Mouse (Mus musculus) common myeloid progenitor, adult 5-6 weeks (primary cell): ENCODE measurements at regions not wholly inside any gene's neighbourhood (a gene's known extent, or its start where the extent isn't known, plus 50 kb on each side); places are given as distances from the start of the nearest gene placed in this dataset.

Experiments
- ATAC-seq: replicated peaks from 2 replicates; pipeline ENCODE4 v1.8.0; 2016; ENCODE audit warnings: low read depth, mild to moderate bottlenecking, moderate TSS enrichment, inconsistent platforms; ENCODE audit not compliant: poor library complexity, severe bottlenecking

DNA sequence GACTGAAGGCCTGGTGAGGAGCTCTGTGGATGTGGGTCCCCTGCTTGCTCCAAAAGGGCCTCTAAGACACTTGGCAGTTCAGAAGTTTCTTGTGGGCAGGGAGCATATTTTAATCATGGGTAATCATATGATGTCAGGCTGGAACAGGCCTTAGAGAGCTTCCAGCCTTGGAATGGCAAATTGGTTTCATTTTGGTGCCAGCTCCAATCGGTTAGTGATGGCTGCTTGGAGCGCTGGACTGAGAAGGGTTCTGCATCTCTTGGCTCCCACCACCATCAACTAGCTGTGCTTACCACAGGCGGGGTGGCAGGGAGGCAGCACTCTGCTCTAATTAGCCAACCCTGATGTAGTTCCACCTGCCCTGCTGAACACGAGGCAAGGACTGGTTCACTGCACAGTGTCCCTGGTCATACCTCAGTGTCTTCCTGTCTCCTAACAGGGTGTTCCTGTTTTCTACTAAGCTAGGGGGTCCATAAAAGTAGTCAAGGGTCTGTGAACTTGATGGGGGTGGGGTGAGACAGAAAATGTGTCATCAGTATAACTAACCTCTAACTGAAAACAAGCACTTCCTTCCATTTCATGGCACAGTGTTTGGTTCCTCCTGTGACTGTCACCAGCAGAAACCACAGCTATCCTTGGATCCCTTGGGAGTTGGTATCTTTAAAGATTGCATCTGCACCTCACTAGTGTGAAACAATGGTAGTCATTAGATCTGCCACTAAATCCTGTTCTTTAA lies 412.6 kb downstream of the Bcor start:
- peak; percentile 65 for ATAC-seq

DNA sequence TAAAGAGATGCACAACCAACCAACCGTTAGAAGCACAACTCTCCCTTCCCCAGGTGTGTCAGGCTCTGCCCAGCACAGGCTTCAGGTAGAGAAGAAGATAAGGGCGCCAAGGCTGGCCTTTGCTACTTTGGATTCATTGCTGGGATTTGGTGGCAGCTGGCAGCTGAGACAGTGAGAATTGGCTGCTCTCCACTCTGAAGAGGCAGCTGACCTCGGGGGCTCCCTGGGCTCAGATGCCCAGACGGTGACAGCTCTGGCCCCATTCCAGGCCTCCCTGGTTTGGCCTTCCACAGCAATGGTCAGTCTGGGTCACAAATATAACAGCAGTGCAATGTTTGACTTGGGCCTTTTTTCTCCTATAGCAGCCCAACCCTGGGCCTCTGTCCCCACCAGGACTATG lies 411.9 kb downstream of the Bcor start:
- ATAC-seq = no peak

DNA sequence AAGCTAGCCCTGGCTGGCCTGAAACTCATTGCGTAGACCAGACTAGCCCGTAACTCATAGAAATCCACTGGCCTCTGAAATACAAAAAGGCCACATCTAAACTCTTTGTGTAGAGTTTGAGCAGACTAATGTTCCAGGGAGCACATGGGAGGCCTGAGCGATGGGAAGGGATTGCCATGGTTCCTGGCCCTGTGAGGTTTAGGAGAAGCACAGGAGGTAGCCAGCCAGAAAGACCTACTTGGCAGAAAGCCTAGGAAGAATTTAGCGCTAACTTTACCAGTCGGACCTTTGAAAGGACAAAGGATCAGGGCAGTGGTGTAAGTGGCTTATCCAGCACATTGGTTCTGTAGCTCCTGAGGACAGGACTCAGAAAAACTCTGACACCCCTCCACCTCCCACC lies 407.6 kb downstream of the Bcor start:
- no peak for ATAC-seq

DNA sequence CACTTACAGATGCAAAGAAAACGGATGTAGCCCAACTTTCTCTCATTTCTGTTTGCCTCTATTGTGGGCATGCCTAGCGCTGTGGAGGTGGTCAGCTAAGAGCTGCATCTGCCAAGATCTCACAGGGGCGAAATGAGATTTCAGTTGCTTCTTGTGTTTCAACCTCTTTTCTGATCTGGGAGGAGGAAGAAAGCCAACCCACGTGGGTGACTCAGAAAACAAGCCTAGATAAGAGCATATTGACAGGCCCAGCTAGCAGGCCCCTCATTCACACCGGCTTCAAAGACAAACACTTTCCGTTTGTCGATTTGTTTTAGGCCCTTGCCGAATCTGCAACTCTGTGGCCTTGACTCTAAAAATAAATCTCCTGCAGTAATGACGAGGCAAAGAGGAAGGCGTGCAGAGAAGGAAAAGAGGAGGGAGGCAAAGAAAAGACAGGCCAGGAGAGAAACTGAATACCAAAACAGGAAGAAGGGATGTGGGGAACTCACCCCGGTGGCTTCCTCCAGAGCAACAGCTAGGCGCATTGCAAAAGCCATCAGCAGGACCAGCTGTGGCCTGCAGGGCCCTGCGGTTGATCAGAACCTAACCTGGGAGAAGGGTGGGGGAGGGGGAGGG lies 407.1 kb downstream of the Bcor start:
- peak; percentile 88 for ATAC-seq

DNA sequence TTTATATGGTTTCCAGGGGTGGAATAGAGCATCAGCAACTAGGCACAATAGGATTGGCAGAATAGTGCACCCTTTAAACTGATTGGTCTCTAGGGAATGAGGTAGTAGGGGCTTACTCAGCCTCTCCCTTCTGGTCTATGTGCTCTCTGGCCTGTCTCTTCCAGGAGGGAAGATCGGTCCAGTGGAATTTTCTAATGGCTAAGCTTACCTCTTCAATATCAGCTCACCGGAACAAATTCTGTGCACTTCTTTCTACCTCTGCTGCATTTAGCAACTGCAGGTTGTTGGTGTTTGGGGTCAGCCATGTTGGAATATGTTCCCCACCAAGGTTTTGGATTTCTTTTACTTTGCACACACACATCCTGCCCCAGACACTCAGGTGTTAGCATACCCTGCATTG lies 405.1 kb downstream of the Bcor start:
- no peak for ATAC-seq

DNA sequence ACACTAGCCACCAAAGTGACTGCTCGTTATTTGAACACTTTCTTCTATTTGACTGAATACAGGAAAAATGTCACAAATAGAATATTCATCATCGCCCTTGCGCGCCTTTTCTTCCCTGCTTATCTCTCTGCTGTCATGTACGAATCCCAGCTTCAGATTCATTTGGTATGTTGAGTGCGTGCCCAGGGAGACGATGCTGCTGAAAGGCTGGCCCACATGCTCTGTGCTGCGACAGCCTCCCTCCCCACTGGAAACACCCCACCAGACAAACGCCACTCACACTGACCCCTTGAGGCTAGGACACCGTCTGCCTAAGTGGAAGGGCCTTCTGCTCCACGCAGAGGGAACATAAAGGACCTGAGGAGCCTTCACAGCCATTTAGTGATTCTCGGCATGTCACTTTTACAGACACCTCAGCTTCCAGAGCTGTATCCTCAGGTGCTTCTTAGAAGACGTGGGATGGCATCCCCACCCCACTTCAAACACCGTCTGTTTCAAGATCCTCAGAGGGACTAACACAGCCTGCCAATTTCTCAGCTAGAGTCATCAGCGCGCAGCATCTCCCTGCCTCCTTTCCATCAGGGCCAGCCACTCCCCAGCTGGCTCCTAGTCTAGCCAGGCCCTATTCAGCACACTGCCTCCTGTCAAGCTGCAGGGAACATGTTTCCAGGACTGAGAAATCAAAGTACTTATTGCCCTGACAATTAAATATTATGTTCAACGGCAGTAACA lies 396.6 kb downstream of the Bcor start:
- no peak for ATAC-seq

DNA sequence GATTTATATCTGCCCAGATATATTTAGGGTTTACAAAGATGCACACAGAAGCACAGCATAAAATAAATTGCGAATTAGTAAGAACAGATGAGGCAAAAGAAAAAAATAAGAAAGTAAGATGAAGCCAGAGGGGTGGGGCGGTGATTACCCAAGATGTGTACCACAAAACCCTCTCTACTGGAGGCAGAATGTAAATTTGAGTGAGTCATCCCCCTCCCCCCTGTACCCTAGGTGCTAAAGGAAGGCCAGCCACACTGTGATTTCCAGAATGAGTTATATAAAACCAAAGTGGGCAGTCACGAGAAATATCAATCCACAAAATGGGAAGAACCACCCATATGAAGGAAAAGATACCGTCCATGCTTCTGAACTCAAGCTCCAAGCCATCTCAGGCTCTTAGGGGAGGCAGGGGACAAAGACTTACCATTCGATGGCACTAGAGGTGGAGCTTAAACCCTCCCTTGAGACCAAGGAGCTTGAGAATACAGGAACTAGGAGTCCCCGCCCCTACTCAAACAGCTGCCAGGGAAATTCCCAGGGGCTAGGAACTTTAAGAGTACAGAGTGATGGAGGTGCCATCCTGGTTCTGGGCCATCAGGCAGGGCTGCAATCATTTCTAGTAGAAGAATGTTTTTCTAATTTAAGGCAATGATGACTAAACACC lies 383.8 kb downstream of the Bcor start:
- ATAC-seq = 0 out of 2 replicates have a peak, but pooled peaks have one; percentile 47

DNA sequence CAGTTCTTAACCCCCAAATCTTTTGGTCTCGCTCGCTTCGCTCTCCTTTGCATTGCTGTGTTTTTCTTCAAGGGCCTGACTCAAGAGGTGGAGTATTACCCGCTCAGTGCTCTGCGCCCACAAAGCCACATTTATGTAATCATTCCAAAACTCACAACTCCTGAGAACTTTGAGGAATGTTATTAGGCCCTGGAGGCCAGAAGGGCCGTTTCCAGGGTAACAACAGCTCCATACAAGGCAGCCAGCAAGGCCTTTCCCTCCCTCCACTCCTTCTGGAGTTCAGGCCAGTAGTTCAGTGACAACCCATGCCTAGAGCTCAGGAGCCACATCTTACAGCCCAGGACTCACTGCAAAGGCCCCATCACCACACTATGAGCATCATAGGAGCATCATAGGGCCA lies 365.1 kb downstream of the Bcor start:
- ATAC-seq = no peak

DNA sequence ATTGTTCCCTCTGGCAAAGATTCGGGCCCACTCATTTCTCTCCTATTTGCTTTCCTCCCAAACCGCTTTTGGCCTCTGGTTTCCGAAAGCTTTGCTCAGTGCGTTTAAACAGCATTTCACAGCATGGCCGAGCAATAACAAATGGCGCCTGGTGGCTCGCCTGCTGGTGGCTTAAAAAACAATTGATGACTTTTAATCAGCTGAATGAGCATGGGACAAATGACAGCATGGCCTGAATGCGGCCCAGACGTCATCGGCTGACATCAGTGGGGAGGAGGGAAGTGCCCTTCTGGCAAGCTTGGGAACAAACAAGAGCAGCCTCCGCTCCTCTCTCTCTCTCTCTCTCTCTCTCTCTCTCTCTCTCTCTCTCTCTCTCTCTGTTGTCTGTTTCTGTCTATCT lies 362.3 kb downstream of the Bcor start:
- no peak for ATAC-seq

DNA sequence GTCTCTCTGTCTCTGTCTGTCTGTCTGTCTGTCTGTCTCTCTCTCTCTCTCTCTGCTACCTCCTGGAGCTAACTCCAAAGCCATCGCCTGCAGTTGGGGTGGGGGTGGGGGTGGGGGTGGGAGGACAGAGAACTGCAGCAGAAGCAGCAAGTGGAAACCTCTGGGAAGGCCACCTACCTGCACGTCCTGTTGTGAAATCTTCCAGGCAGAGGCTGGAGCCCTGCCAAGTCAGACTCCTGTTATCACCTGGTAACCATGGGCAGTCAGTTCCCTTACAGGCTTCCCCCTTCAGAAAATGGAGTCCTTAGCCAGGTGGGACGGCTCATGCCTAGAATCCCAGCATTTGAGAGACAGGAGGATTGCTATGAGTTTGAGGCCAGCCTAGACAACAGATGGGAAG lies 361.8 kb downstream of the Bcor start:
- no peak for ATAC-seq

DNA sequence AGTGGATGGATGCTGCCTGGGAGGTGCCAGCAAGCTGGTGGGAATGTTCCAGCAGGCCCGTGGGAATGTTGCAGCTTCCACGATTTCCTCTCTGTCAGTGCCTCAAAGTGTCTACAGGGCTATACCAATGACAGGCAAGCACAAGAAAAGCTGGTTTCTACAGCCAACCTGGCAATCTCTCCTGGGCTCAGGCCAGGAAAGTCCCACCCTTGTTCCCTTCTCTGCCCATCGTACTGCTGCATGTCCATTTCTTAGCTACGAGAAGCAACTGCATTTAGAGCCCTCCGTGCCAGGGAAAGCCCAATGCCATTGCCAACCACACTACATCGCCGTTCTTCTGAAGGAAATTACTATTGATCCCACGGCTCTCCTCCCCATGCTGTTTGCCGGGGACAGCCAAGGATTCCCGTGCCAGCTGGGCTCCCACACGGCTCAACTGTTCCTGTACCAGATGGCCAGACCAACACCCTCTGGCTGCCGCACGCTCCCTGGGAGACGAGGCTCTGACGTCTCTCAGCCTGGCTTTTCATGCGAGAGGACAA lies 359.7 kb downstream of the Bcor start:
- ATAC-seq = no peak

DNA sequence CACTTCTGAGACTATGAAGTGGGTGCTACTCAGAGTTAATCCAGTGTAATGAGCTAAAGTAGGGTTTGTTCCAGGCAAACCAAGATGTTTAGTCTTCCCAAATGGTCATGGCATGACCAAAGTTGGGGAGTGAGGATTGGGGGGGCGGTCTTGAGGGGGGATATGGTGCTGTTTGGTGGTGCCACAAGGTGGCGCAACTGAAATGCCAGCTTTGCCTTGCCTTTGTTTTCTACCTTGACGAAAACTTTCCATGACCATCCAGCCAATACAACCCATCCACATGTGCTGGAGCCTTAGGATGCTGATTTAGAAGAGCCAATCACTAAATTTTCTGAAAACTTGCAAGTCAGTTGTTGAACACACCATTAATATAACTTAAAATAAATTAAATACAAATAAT lies 358.9 kb downstream of the Bcor start:
- ATAC-seq = no peak

DNA sequence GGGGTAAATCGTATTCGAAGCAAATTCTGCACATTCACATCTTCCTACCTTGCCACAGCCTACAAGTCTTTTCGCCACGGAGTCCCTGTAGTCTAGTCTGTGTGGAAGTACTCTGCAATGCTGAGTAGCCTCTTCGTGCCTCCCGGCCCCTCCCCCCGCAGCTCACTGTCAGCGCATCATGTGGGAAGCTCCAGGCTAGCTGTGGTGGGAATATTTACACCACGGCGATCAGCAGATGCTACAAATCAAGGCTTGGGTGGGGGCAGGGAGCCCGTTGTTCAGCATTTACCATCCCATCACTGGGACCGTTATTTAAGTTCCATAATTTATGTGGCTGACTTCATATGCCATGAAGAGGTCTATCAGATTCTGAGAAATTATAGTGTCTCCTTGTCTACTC lies 358.5 kb downstream of the Bcor start:
- no peak for ATAC-seq

DNA sequence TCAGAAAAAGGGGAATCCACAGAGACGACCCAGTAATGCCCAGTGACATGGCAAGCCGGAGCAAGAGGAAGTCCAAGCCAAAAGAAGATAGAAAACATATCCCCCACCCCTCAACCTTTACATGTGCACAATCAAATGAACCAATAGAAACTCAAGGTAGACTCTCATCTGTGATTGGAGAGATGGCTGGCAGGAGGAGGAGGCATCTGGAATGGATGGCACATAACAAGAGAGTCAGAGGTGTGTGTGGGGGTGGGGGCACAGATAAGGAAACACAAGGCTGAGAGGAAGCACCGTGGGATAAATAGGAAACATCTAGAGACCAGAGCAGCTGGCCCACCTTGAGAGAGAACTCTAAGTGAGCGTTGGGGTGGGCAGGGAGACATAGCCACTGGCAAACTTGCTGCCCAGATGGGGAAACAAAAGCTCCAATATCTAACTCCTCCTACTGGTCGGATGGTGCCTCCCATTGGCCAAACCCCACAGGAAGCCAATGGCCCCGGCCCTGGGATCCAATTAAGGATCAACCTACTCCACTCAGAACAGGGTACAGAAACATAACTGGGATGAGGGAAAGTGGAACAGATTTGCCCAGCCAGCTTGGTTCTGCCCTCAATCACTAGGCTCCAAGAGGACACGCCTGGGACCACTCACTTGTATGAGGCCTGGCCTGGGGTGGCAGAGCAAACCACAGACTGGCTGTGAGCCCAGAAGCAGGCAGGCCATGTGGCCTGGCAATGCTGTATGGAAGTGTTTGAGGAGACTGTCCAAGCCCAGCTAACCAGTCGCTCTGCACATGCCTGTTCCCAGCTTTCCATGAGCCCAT lies 357.9 kb downstream of the Bcor start:
- ATAC-seq = peak; percentile 77

DNA sequence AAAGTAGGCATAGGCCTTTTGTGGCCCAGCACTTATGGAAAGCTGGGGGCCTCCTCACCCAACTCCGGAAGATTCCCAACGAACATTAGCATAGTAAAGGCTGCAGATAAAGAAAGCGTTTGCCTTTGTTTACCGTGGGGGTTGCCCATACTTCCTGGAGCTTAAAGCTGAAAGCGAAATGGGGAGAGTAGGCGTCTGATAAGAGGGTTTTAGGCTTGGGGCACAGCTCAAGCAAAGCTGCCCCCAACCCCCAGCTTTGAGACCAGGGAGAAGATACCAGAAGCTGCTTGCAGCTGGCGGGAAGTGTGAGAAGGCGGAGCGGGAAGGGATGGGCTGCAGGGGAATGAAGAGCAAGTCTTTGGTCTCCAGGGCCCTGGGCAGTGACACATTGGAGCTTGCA lies 356.9 kb downstream of the Bcor start:
- ATAC-seq = no peak

DNA sequence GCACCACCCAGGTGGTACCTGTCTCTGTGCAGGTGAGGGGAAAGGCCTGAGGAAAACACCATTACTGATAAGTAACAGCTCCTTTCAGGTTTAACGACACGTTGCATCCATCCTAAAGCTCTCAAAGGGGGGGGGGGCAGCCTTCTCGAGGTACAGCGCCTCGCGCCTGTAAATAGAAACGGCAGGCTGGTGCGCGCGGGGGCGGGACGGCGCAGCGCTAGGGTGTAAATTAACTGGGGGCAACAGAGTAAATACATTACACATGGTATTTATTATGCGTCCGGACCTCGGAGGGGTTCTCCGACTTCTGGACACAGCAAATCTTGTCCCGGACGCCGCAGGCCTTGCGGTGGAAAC lies 353.3 kb downstream of the Bcor start:
- ATAC-seq = no peak

DNA sequence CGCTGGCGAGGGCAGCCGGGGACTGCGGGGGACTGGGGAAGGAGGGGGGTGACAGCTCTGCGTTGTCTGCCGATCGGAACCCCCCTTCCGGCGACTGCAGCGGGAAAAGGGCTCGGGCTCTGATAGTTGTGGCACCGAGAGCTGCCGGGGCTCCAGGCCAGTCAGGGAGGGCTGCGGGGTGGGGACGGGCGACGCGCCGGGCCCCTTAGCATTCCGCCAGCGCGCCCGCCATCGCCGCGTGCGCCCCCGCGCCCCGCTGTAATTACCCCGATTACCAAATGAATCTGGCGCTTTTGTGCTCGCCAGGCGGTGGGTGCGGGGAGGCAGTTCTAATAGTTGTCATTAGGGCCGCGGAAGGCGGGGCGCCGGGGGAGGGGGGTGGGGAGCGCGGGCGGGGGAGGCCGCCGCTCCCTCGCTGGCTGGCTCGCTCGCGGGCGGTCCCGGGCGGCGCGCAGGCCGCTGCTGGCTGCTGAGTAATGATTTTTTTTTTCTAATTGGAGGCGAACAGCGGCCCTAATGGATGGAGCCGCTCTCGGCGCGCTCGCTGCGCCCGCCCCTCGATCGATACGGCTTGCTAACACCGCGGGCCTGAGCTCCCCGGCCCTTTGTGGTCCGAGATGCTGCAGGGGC lies 352.8 kb downstream of the Bcor start:
- ATAC-seq = no peak

DNA sequence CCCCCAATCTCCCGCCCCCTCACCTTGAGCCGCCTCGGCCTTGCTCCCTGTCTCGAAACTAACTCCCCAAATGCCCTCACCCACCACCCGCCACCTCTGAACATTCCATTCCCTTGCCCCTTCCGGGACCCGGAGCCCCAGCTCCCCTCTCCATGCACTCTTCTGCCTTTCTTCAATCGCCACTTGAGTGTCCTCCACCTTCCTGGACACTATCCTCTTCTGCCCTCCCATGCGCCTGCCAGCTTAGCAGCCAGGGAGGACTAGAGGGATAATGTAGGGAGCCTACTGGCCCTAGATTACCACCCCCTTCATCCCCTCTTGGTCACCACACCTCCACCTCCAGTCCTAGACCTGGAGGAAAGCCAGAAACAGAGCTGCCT lies 352.3 kb downstream of the Bcor start:
- ATAC-seq = no peak

DNA sequence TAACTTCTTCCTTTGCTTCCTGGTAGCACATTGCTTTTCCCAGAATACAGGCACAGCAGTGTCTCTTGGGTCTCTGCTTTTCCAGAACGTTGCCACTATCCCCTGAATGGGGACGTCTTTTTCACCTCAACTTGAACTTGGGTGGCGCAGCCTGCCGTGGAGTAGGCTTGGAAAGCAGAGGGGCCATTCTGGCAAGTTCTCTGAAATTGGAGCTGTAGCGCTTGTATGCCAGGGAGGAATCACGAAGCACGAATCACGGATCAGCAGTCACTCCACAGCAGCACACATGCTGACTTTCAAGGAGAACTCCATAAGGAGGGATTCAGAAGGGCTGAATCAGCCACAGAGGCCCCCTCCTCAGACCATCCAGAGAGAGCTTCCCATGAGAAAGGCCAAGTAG lies 351.2 kb downstream of the Bcor start:
- ATAC-seq = no peak
